Mouse (Mus musculus) hindbrain, embryonic 12.5 days (tissue): ENCODE measurements around the gene Cntn4. TPM values are rescaled to one million over a fixed set of nuclear protein-coding genes. Genes with fewer than 3 reads are reported as not detected.

Experiments used
- ATAC-seq: fragments of 200-750 bp; cut with Nextera tagmentation; 2 replicates; pipeline ENCODE4 v1.8.0; 2017; ENCODE audit warnings: moderate TSS enrichment; ENCODE audit not compliant: low FRiP score
- H3K27ac ChIP-seq: fragments of 300-500 bp; sonication (generic); 2 replicates; pipeline ENCODE4 v1.5.1; 2016; ENCODE audit warnings: mild to moderate bottlenecking
- H3K27me3 ChIP-seq: fragments of 300-500 bp; sonication (generic); 2 replicates; pipeline ENCODE4 v1.6.1; 2016; ENCODE audit warnings: mild to moderate bottlenecking
- H3K36me3 ChIP-seq: fragments of 300-500 bp; sonication (generic); 2 replicates; pipeline ENCODE4 v1.6.1; 2016; ENCODE audit warnings: mild to moderate bottlenecking
- H3K4me1 ChIP-seq: fragments of 300-500 bp; sonication (generic); 2 replicates; pipeline ENCODE4 v1.6.1; 2016
- H3K4me2 ChIP-seq: fragments of 300-500 bp; sonication (generic); replicated peaks from 2 replicates; pipeline ENCODE4 v1.6.1; 2016; ENCODE audit warnings: mild to moderate bottlenecking
- H3K4me3 ChIP-seq: fragments of 300-500 bp; sonication (generic); 2 replicates; pipeline ENCODE4 v1.5.1; 2016; ENCODE audit warnings: mild to moderate bottlenecking
- H3K9ac ChIP-seq: fragments of 300-500 bp; sonication (generic); 2 replicates; pipeline ENCODE4 v1.6.1; 2016; ENCODE audit warnings: mild to moderate bottlenecking, moderate library complexity
- H3K9me3 ChIP-seq: fragments of 300-500 bp; sonication (generic); replicated peaks from 2 replicates; pipeline ENCODE4 v1.6.1; 2016; ENCODE audit warnings: mild to moderate bottlenecking
- WGBS: fragments of 180-500 bp; shearing (Covaris S2); methylation state at CpG from one replicate; pipeline ENCODE4 v1.1.7; 2016; 5-methylcytosine and 5-hydroxymethylcytosine counted together
- polyA plus RNA-seq: library from polyadenylated mRNA; unstranded; fragments of >200 nt; fragmentation: Nextera tagmentation; extraction: Ambion mirVana; gene quantifications from 2 replicates; pipeline ENCODE4 v1.2.1, GENCODE M21; 2016

Gene Cntn4
- polyA plus RNA-seq, 1 experiment from 2014 or later: 3.4 TPM

- Histone ChIP-seq H3K4me3 (no peak overlapping the region), H3K9ac (no peak overlapping the region), H3K27ac (no peak overlapping the region), H3K27me3 (no peaks in the 10 kb centered on the region), H3K4me1 (no peaks in the 10 kb centered on the region), H3K4me2 (no peak overlapping the region), H3K36me3 (no peaks in the 10 kb centered on the region), H3K9me3 (no peaks in the 10 kb centered on the region)
- ATAC-seq: no peak
- WGBS: 100% methylated on average over 1 of the region's 1 CpGs
These were observed 1062.9 kb downstream of the Cntn4 start for GRCm38 (mm10) chr6:106740244-106740825.

GRCm38 (mm10) chr6:106743556-106744233 is 1066.2 kb downstream of the Cntn4 start:
- Histone ChIP-seq H3K9ac (no peak overlapping the region), H3K4me1 (no peaks in the 10 kb centered on the region), H3K27me3 (no peaks in the 10 kb centered on the region), H3K36me3 (no peaks in the 10 kb centered on the region), H3K9me3 (no peaks in the 10 kb centered on the region), H3K27ac (no peak overlapping the region), H3K4me3 (no peak overlapping the region), H3K4me2 (no peak overlapping the region)
- no peak for ATAC-seq
- 78% methylated on average over 7 of the region's 7 CpGs for WGBS

GRCm38 (mm10) chr6:106745673-106746394 is 1068.4 kb downstream of the Cntn4 start:
- ATAC-seq: no peak
- 86% methylated on average over 7 of the region's 7 CpGs for WGBS

DNA sequence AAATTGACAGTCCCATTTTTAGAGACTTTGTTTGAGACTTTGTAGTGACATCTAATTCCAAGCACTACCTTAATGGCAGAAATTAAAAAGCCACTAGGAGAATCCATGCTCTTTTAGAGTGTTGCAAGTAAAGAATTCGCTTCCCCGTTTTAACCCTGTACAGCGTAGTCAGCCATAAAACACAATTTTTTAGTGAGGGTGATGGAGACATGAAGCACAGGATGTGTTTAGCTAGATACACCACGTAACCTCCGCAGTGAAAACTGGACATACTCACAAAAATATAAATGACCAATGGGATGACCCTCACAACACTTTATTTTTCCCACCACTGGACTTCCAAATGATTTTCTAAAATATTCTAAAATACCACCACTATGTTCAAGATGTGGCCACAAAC is 1069.8 kb downstream of the Cntn4 start:
- H3K27me3 ChIP-seq: no peaks in the 10 kb centered on the region
- no peaks in the 10 kb centered on the region for H3K36me3 ChIP-seq
- no peaks in the 10 kb centered on the region for H3K4me1 ChIP-seq
- H3K4me3 ChIP-seq: no peak overlapping the region
- no peak overlapping the region for H3K4me2 ChIP-seq
- no peak overlapping the region for H3K27ac ChIP-seq
- no peaks in the 10 kb centered on the region for H3K9me3 ChIP-seq
- whole genome bisulfite sequencing: 95% methylated on average over 5 of the region's 5 CpGs
- H3K9ac ChIP-seq: no peak overlapping the region
- no peak for ATAC-seq

More at GRCm38 (mm10) chr6:106745673-106746394, 1068.4 kb downstream of the Cntn4 start:
- Histone ChIP-seq H3K4me2 (no peak overlapping the region), H3K27me3 (no peaks in the 10 kb centered on the region), H3K4me3 (no peak overlapping the region), H3K4me1 (no peaks in the 10 kb centered on the region), H3K9ac (no peak overlapping the region), H3K27ac (no peak overlapping the region), H3K9me3 (no peaks in the 10 kb centered on the region), H3K36me3 (no peaks in the 10 kb centered on the region)

DNA sequence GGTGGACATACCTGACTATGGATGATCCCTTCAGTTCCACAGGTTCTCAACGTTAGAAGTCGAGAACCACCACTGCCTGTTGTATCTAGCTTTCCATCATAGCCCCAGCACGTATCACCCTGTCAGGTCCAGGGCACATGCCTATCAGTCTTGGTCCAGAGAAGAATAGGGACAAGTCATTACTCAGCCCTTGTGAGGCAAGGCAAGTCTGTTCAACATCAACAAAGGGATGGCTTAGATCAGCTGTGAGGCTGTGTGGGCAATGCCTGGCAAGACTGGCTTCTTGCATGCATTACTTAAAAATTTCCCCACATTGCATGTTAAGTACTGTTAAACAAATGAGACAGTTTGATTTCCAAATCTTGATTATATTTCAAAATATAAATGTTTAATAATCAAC is 1070.3 kb downstream of the Cntn4 start:
- 79% methylated on average over 3 of the region's 3 CpGs for WGBS
- H3K27ac ChIP-seq: no peak overlapping the region
- no peak overlapping the region for H3K4me2 ChIP-seq
- H3K9me3 ChIP-seq: no peaks in the 10 kb centered on the region
- H3K4me3 ChIP-seq: no peak overlapping the region
- no peaks in the 10 kb centered on the region for H3K4me1 ChIP-seq
- no peak overlapping the region for H3K9ac ChIP-seq
- no peaks in the 10 kb centered on the region for H3K27me3 ChIP-seq
- no peak for ATAC-seq
- H3K36me3 ChIP-seq: no peaks in the 10 kb centered on the region
